Mouse (Mus musculus): ENCODE data around the gene Gse1.

- TF ChIP-seq CTCF (IDR thresholded peaks at IDR 0.05; ENCODE audit: borderline replicate concordance, extremely low read depth, insufficient read depth, insufficient read length), result no peak
- TF ChIP-seq POLR2A (IDR thresholded peaks at IDR 0.05; ENCODE audit: borderline replicate concordance, extremely low read depth, insufficient read depth, insufficient read length, poor library complexity, severe bottlenecking), result no peak
Observed at GRCm38 (mm10) chr8:120549321-120549921, 321.2 kb downstream of the Gse1 start.

Measured in brain, embryonic 14.5 days (tissue).